Mouse (Mus musculus): ENCODE data around the gene Fcnb.

GRCm38 (mm10) chr2:28123910-28124309 lies 39.2 kb upstream of the Fcnb start:
- no peak for TF ChIP-seq CTCF (conservative IDR thresholded peaks at IDR 0.05; ENCODE audit: insufficient read depth, insufficient read length, low read depth, low read length)
- no peak for TF ChIP-seq POLR2A (IDR thresholded peaks at IDR 0.05; ENCODE audit: low read depth, low read length)
